Mouse (Mus musculus) kidney, postnatal 4 days (tissue): ENCODE measurements around the gene Gm49601.

ENCODE experiments used
- DNase-seq, 2 experiments: peaks; one replicate each; pipeline ENCODE4 v3.0.0; 2021; ENCODE audit warnings: mixed read lengths in 2 of 2

The Gm49601 gene

DNA sequence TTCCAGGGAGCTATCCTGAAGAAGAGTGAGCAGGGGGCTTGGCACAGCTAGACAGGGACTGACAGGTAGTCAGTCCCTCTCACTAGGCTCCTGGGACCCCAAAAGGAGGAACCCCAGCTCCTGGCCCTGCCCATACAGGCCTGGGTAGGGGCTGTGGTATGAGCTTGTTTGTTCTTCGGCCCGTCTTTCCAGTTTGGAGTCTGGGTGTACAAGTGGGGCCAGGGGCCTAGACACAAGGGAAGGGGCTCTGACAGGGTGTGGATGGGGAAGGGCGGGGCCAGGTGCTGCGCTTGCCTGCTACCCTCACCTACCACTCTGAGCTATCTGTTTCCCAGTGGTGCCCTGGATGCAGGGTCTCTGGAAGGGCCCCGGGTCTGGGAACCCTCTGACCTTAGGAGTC is 20.5 kb downstream of the Gm49601 start:
- DNase-seq = no peak

DNA sequence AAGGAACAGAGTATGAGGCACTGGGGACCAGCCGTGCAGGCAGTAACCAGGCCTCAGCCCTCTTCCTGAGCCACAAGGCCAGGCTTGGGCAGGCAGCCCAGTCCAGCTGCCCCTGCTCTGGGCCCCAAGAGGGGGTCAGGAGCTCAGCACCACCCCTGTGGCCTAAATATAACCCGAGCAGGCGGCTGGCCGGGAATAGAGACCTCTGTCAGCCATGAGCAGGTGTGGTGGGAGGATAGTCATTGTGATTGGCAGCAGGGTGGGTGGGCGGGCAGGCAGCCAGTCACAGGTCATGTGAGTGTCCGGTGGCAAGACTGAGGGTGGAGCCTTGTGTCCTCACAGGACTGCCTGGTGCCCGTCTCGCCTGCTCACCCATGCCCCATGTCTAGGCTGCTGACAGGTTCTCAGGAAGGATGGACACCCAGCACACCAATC is 21.9 kb downstream of the Gm49601 start:
- peak in 1 of 2 experiments; percentile 55 for DNase-seq

DNA sequence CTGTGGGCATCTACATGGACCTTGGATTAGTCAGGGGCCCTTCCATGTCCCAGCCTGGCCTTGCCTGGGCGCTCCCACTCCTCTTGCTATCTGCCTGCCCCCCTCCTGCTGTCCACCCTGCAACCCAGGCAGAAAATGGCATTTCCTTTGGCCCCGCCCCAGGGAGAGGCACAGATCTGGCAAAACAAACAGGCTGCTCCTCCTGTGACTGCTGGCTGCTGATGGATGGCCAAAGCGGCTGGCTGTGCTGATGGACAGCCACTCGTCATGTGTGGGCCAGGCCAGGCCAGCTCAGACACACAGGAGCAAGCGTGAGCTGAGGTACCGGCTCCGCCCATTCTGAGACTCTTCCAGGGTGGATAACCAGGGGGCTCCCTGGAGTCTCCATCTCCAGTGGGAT is 24.8 kb downstream of the Gm49601 start:
- DNase-seq = peak in 1 of 2 experiments; percentile 36

DNA sequence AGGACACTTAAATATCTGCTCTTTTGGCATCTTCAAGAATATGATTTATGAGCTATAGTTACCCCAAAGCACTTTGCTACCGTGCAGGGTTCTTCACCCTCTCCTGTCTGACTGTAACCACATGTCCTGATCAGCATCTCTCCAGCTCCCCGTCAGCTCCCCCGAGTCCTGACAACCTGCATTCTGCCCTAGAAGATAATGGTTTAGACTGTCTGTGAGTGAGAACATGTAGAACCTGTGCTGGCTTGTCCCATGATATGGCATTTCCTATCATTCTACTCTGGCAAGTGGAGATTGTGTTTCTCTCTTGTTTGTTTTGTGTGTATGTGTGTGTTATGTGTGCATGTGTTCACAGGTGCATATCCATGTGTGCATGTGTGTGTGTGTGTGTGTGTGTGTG is 28.2 kb downstream of the Gm49601 start:
- no peak for DNase-seq

DNA sequence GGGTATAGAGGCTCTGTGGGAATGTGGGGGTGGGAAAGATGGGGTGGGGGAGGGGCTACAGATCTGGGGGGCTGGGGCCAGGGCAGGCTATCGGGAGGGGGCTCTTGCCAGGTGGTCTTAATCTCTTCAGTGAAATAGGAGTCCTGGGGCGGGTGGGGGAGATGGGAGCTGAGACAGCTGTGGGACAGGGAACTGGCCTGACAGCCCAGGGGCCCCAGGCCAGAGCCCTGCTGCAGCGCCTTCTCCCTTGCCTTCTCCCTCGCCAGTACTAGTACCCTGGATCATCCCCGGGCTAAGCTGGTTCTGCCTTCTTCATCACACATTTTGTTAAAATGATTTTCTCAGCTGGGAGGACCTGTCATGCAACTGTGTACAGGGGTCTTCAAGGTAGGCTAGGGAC is 30.0 kb downstream of the Gm49601 start:
- DNase-seq = no peak

DNA sequence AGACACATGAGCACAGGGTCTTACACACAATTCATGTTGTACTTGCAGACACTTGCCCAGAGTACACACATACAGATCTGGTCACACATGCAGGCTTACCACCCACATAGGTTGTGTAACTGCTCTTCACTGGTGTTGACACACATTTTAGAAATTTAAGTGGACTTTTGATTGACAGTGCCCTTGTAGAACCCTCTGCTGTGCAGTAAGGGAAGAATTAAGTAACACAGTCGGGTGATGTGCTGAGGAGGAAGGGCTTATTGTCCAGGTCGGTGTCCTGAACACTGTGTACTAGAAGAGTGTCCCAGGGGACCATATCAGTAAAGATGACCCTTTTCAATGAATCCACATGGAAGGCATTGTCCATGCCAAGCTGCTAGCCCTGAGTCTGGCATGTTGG is 32.3 kb downstream of the Gm49601 start:
- no peak for DNase-seq

DNA sequence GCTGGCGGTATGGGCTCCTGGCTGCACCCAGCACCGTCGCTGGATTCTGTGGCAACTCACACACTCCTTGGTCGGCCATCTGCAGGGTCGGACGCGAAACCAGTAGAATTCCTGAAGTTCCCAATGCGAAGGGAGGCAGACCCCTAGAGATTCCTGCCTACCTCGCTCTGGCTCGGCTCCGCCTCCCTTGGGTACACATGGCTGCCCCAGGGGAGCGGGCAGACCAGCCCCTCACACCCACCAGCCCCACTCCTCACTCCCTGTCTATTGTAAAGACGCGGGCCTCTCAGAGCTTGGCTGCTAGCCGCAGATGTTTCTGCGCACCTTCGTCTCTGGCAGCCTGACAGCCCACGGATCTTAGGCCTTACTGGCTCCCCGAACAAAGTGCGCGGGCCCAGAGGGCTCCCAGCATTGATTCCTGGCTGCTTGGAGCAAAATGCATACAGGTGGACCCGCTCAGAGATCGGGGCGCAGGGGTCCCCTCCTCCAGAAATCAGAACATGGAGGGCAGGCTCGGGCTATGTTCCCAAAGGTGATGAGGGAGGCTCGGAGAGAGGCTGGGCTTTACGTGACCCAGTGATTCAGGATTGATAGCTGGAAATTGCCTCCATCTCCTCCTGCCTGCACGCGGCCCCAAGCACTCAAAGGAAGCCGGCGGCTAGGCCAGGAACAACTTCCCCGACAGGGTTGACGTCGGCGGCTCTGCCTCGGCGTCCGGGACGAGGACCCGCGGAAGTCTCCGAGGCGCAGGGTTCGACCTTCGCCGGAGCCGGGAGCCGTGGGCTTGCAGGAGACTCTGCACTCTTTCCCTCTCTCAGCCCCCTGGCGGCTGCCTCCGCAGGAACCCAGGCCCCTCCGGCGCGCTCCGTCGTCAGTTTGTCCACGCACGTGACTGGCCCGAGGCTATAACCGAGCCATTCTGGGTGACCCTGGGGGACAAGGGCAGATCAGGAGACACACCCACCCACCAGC is 34.9 kb downstream of the Gm49601 start:
- peak; percentile 72 to 75 for DNase-seq

DNA sequence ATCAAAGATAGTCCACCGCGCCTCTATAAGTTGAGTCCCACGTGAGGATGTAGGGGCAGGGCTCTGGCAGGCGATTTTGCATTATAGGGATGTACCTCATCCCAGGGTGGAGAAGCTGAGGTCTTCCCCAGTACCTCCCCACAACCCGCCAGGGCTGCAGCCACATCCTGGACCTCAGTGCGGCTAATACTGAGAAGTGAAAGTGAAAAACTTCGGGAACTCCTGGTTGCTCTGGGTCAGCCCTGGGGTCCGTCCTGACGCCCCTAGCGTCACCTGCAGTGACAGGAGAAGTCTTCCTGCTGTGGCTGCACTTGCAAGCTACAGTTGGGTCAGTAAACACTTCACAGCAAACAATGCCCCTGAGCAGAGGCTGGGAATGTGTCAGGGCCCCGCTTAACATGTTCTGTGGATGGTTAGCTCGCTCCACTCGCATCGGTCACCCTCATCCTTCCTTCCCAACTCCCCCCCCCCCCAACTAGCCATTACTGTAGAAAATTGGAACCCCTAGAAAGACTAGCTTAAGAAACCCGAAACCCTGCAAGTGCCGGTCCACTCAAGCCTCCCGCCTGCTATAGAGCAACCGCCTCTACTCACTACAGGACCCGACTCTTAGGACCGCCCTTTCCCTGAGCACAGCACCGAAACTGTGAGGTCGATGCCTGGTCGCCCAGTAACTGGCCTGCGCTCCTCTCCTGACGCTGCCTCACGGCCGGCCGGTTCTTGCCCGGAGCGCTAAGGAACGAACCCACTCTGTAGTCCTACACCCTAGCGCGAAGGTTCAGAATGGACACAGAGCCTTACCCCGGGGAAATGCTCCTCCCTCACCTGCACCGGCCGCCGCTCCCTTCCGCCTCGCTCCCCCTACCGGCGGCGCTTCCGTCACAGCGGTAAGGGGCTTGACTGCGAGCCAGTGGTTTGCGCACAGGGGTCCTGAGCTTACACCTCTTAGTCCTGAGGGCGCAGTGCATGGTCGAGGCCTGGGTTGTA is 36.1 kb downstream of the Gm49601 start, which contains the start of gene Tbx1:
Gene Tbx1, minus strand, starts transcription at position 868 of the 987 bp plus-strand sequence.
- DNase-seq = peak in 1 of 2 experiments; percentile 51

DNA sequence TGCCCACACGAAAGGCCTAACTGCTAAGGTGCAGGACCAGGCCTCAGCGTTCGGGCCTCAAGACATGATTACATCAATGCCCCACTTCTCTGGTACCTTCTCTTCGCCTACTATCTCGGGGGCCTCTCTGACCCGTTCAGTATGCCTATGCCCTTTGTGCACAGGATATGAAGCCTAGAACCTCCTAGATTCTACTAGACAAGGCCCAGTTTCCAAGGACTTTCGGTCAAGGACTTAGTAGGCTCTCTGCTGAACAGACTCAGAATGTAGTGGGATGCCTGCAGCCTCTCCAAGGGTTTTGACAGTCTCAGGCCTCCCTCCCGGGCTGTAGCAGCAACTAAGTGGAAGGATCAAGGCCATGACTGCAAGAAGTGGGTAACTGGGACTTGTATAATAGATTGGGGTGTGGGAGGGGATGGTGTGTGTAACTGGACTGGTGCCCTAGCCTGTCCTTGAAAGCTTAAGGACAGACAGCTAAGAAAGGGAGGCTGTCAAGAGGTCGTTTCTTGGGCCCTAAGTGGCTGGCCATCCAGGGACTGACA is 37.1 kb downstream of the Gm49601 start:
- no peak for DNase-seq

DNA sequence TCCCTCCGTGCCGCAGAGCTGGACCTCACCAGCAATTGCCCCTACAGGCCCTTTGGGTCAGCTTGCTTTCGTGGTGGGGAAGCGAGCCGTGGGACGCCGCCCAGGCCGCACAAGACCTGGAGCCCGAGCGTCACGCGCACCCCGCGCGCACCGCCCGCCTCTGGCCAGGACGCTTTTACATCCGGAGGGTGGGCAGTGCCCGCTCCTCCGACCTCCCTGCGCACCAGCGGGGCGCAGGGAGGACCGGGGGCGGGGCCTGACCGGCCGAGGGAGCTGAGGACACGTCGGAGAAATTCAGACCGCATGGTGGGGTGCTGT is 37.5 kb downstream of the Gm49601 start:
- no peak for DNase-seq

DNA sequence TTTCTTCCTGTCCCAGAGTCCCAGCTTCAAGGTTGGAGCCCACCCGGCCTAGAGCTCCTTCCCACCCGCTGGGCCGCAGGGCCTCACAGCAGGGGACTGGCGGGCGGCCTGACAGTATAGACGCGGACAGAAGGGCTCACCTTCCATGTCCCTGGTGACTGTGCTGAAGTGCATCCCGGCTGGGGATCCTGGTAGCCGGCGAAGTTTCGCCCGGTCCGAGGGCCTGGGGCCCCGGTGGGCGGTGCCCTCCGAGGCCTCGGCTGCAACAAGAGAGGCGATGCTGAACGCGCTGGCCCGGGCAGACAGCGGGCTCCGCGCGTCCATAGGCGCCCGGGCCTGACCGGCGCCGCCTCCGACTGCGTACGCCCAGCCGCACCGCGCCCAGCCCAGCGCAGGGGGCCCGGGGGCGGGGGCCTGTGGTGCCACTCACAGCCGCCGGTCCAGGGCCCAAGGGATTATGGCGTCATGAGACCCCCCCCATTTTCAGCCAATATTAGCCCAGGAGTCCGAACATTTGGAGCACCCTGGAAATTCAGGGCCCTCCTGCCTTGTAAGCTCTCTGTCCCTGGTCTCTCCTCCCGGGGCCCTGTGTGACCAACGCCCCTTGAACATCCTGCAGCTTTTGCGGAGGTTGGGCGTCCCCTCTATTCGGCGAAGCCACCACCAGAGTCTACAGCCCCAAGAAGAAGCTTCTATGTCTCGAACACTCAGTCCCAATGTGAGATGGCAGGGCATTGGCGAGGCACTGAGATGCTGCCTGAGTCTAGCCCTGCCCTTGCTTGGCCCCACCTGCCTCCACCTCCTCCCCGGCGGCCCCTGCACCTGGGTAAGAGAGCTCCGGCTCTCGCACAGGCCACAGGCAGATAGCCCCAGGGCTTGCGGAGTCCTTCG is 38.1 kb downstream of the Gm49601 start:
- DNase-seq = peak in 1 of 2 experiments; percentile 46

DNA sequence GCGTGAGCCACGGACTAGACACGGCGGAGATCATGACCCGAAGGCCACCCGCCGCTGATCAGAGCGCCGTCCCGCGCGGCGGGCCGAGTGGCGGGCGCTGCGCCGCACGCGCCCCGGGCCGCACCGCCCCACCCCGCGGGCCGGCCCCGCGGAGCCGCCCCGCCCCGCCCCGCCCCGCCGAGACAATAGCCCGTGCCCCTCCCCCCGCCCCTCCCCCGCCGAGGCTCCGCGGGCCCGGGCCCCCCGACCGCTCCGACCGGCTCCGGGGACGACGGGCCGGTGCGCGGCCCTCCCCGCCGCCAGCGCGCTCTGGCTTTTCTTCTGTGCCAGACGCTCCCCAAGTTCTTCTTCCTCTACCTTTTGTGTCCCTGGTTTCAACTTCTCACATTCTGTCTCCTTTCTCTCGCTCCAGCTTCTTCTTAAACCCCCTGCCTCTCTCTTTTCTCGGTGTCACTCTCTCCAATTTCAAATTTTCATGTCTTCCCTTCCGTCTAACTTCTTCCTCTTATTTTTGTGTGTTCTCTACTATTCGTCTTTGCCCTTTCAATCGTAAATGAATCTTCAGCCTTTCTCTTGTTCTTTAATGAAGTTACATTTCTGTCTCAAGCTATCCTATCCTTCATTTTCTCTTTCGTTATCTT is 39.2 kb downstream of the Gm49601 start:
- DNase-seq = no peak

DNA sequence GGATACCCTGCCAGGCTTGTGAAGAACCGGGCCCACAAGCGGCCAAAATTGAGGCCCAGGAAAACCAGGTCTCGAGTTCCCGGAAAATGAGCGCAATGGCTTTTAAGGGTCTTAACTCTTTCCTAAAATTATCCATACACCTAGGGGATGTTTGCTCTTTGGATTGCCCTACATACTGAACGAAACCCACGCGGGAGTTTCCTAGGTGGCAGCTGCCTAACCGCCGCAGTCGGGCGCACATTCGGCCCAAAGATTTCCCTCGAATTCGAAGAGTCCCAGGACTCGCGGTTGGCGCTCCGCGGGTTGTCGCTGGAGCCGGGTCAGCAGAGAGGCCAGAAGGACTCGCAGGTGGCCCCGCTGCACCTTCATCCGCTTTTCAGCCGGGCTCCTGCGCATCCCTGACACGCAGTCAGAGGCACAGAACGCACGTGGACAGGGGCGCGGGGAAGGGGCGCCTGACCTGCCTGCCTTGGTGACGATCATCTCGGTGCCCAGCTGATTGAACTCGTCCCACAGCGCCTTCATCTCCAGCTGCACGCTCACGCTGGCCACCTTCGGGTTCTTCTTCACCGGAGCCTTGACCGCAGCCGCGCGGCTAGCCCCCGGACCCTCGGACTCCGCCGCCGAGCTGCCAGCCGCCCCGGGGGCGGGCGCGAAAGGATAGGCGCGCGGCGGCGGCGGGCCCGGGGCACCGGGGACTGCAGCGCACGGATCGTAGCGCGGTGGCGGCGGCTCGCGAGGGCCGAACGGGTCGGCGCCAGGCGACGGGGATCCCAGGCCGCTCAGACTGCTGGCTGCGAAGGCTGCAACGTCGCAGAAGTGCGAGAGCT is 39.9 kb downstream of the Gm49601 start:
- DNase-seq = peak; percentile 38 to 54

DNA sequence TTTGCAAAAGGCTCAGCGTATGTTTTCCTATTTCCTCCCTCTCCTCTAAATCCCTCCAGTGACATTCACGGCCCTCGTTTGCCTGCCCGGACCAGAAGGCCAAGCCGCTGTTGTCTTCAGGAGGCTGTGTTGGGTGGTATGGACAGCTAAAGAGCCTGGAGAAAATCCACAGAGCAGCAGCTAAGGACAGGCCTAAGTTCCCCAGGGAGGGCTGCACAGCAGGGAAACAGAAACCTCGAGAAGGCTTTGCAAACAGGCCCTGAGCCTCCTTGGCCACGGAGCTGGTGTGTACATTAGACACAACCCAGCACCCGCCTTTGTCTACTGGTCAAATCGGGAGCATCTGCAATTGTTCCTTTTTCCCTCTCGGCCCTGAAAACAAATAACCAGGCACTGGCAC is 40.6 kb downstream of the Gm49601 start:
- peak in 1 of 2 experiments; percentile 26 for DNase-seq

DNA sequence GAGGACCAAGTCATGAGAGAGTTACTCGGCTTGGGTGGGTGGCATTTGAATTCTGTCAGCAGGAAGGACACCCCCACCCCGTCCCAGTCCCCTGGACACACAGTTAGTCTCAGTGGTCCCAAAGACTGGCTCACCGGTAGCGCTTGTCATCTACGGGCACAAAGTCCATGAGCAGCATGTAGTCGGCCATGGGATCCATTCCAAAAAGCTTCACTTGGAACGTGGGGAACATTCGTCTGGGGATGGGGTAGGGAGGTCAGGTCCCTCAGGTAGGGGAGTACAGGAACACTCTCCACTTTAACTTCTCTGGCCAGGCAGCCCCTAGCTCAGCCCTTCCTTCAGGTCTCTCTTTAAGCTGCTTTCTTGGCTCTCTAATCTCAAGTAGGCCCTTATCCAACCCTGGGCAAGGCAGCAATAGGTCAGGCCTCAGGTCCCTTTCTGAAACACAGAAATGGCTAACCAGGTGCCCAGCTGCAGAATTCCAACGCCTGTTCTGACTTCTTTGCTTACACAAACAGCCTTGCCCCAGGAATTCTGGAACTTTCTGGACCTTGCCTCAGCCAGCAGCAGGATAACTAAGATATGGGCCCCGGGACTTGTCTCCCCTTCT is 41.2 kb downstream of the Gm49601 start:
- DNase-seq = no peak

DNA sequence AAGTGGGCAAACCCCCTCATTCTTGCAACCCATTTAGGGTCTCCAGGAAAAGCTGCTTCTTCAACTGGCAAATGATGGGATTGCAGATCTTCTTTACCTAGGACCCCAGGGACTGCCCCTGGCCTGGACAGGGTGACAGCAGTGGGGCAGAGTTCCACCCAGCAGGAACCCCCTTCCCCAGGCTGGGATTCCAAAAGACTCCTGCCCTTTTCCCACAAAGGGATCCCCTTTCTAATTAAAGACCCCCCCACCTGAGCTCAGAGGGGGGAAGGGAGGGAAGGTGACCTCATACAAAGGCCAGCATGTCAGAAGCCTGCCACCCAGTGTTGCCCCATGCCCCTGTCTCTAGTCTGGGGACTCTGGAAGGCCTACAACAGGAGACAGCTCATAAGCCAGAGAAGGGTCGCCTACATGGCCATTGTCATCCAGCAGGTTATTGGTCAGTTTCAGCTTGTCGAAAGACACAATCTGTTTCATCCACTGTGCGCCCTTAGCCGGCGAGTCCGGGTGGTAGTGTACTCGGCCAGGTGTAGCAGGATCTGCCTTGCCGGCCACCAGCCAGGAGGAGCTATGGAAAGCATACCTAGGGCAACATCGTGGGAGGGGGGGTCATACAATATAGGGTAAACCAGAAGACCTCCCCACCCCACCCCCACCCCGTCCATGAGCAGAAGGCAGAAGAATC is 42.4 kb downstream of the Gm49601 start:
- DNase-seq = no peak

DNA sequence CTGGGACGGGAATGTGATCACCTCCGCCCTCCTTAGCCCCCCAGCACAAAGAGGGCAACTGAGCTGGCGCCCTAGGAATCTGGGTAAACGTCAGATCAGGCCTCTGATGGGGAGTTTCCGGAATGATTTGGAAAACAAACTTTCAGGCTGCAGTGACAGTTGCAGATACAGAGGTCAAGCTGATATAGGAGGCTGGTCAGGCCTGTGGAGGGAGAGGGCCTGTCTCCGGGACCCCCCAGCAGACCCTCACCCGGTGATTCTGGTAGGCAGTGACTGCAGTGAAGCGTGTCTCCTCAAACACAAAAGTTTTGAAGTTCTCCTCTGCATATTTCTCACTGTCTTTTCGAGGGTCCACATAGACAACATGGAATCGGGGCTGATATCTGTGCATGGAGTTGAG is 43.1 kb downstream of the Gm49601 start:
- DNase-seq = no peak

DNA sequence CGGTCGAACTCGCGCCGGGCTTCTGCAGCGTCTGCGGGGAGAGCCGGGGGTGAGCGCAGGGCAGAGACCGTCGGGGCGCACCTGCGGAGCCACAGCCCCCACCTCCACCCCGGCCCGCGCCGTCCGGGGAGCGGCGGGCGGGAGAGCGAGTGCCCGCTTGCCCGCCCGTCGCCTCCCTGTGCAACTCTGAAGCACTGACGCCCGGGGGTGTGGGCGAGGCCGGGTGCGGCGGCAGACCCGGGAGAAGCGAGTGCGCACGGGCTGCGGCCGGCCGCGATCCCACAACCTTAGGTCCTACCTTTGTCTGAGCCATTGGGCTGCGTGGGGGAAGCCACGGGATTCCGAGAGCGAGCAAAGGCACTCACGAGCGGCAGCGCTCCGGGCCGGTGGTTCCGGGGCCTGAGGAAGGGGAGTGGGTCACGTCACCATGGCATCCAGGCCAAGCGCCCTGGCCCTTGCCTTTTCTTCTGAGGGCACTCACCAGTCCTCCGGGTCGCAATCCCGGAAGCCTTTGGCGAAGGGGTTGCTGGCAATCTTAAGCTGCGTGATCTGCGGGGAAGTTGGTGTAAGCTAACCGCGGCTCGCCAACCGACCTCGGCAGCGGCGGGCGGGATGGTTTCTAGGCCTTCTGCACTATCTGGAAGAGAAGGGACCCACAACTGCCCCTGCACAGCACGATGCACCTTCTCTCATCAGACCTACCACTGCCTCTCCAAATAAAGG is 43.6 kb downstream of the Gm49601 start:
- DNase-seq = no peak
